Mouse (Mus musculus): ENCODE measurements around the gene Nufip1. TPM values are rescaled to one million over a fixed set of nuclear protein-coding genes. Genes with fewer than 3 reads are reported as not detected.
"Not testable (repeated sequence)": the region's sequence is repeated elsewhere in the genome, so short reads cannot be mapped to it uniquely, and the experiment has no call there.

Nufip1 gene
- total RNA-seq, 2 experiments from 2014 or later = 3.0 to 3.4 TPM

GRCm38 (mm10) chr14:76127311-76127710 lies 16.6 kb downstream of the Nufip1 start:
- DNase-seq (ENCODE audit: low spot score) = no peak
- intact Hi-C loops (cut with DNase I) = no loop called here

- intact Hi-C loops (cut with DNase I) = no loop called here
- DNase-seq (ENCODE audit: low spot score) = no peak
These were observed 17.5 kb downstream of the Nufip1 start for GRCm38 (mm10) chr14:76128174-76128573.

GRCm38 (mm10) chr14:76134975-76135374 lies 24.3 kb downstream of the Nufip1 start:
- DNase-seq (ENCODE audit: low spot score) = no peak
- intact Hi-C loops (cut with DNase I) = no loop called here

GRCm38 (mm10) chr14:76145248-76145647 lies 34.6 kb downstream of the Nufip1 start:
- intact Hi-C loops (cut with DNase I) = no loop called here
- no peak for DNase-seq (ENCODE audit: low spot score)

- intact Hi-C loops (cut with DNase I) = no loop called here
- no peak for DNase-seq (ENCODE audit: low spot score)
These were observed 35.2 kb downstream of the Nufip1 start for GRCm38 (mm10) chr14:76145868-76146267.

- no peak for DNase-seq (ENCODE audit: low spot score)
- intact Hi-C loops (cut with DNase I) = no loop called here
These were observed 36.4 kb downstream of the Nufip1 start for GRCm38 (mm10) chr14:76147061-76147460.

- intact Hi-C loops (cut with DNase I) = no loop called here
- DNase-seq (ENCODE audit: low spot score) = no peak
These were observed 37.6 kb downstream of the Nufip1 start for GRCm38 (mm10) chr14:76148294-76148693.

GRCm38 (mm10) chr14:76149531-76150179 lies 39.0 kb downstream of the Nufip1 start:
- intact Hi-C loops (cut with DNase I) = loop anchor here (1.0 kb wide), 1 partner anchor 265 kb away; the partner anchor contains the start of gene Tsc22d1
- peak; percentile 87 for DNase-seq (ENCODE audit: low spot score)

- intact Hi-C loops (cut with DNase I) = loop anchor here (1.0 kb wide), 1 partner anchor 264 kb away; the partner anchor contains the start of gene Tsc22d1
- no peak for DNase-seq (ENCODE audit: low spot score)
These were observed 39.8 kb downstream of the Nufip1 start for GRCm38 (mm10) chr14:76150499-76150898.

- intact Hi-C loops (cut with DNase I) = no loop called here
- DNase-seq (ENCODE audit: low spot score) = no peak
These were observed 40.3 kb downstream of the Nufip1 start for GRCm38 (mm10) chr14:76151011-76151410.

- no peak for DNase-seq (ENCODE audit: low spot score)
- intact Hi-C loops (cut with DNase I) = loop anchor here (2.0 kb wide), 1 partner anchor 321 kb away; no protein-coding TSS in a partner anchor
These were observed 41.1 kb downstream of the Nufip1 start for GRCm38 (mm10) chr14:76151820-76152161.

- peak; percentile 84 for DNase-seq (ENCODE audit: low spot score)
- intact Hi-C loops (cut with DNase I) = loop anchor here (2.0 kb wide), 1 partner anchor 320 kb away; no protein-coding TSS in a partner anchor
These were observed 41.7 kb downstream of the Nufip1 start for GRCm38 (mm10) chr14:76152162-76153002.

- intact Hi-C loops (cut with DNase I) = loop anchor here (2.0 kb wide), 1 partner anchor 320 kb away; no protein-coding TSS in a partner anchor
- DNase-seq (ENCODE audit: low spot score) = no peak
These were observed 42.4 kb downstream of the Nufip1 start for GRCm38 (mm10) chr14:76153003-76153675.

GRCm38 (mm10) chr14:76153828-76154227 lies 43.1 kb downstream of the Nufip1 start:
- DNase-seq (ENCODE audit: low spot score) = no peak
- intact Hi-C loops (cut with DNase I) = loop anchor here (2.0 kb wide), 1 partner anchor 319 kb away; no protein-coding TSS in a partner anchor

- intact Hi-C loops (cut with DNase I) = no loop called here
- no peak for DNase-seq (ENCODE audit: low spot score)
These were observed 47.6 kb downstream of the Nufip1 start for GRCm38 (mm10) chr14:76158192-76158785.

GRCm38 (mm10) chr14:76160580-76160979 lies 49.9 kb downstream of the Nufip1 start:
- intact Hi-C loops (cut with DNase I); DNase-seq (ENCODE audit: low spot score): not testable (repeated sequence)

- no peak for DNase-seq (ENCODE audit: low spot score)
- intact Hi-C loops (cut with DNase I) = no loop called here
These were observed 53.5 kb downstream of the Nufip1 start for GRCm38 (mm10) chr14:76164236-76164635.

GRCm38 (mm10) chr14:76164904-76165755 lies 54.4 kb downstream of the Nufip1 start:
- no peak for DNase-seq (ENCODE audit: low spot score)
- intact Hi-C loops (cut with DNase I) = no loop called here

- intact Hi-C loops (cut with DNase I) = no loop called here
- DNase-seq (ENCODE audit: low spot score) = peak; percentile 16
These were observed 59.3 kb downstream of the Nufip1 start for GRCm38 (mm10) chr14:76169876-76170466.

All from heart, postnatal 25 days (tissue).